Mouse (Mus musculus): ENCODE measurements around the gene Cfap57. TPM values are rescaled to one million over a fixed set of nuclear protein-coding genes. Genes with fewer than 3 reads are reported as not detected.

The Cfap57 gene
- total RNA-seq (2021) = not detected
- long read RNA-seq, experiment 1 = 0 reads
- long read RNA-seq, experiment 2 = 0 reads

DNA sequence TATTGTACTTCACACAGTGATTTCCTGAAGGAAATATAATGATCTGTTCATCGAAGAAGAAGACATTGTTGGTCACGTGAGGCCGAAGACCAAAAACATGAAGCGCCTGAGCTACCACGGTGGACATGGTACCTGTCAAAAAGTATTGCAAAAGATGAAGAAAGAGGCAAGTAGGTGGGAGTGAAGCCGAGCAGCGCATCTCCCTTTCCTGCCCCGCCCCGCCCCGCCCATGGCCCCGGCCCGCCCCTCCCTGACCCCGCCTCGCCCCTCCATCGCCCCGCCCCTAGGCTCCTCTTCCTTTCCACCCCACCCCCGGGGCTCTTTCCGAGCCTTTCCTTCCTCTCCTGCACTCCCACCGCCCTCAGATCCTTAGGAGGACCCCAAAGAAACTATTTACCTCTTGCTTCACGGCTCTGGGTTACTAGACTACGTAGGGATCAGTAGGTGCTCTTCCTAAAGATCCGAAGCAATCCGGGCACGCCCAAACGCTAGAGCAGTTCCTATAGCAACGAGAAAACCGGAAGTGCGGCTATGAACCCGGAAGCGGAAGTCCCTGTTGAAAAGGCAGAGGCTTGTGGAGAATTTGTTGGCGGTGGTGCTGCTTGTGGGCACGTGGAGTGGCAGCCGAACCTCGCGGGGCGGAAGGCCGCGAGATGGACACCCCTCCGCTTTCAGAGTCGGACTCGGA lies at the start of gene Cfap57, which contains the start of gene Ebna1bp2:
TSS of gene Cfap57 (minus strand) at position 499 of the 688 bp plus-strand sequence.
TSS of gene Ebna1bp2 (plus strand) at position 521 of the 688 bp plus-strand sequence.
- Histone ChIP-seq H3K27ac (peak within 1 kb of the TSS; percentile 89), H3K4me3 (peak within 1 kb of the TSS; percentile 77)
- peak; percentile 91 for DNase-seq
- no peak for TF ChIP-seq CTCF (IDR thresholded peaks at IDR 0.05)
- intact Hi-C loops (cut with DNase I) = no loop called here

DNA sequence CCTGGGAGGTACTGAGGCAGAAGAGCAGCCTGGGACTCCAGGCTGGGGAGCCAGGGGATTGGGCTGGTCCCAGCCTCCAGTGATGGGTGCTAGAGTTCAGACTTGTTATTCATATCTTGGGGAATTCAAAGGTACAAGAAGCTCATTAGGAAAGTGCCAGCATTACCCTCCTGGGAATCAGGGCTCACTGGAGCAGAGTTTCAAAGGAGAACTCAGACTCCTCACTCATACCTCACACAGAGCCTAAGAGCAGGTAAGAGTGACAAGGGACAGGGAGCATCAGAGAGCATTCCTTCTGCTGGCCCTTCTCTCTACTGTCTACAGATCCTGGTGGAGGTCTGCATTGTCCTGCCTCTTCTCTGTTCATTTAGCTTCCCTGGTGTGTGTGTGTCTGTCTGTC lies 38.1 kb upstream of the Cfap57 start, which contains the start of gene Olfr62:
TSS of gene Olfr62 (plus strand) at position 301 of the 400 bp plus-strand sequence.
- no peak for DNase-seq
- Histone ChIP-seq H3K27ac (no peak within 1 kb of the TSS), H3K4me3 (no peak within 1 kb of the TSS)
- TF ChIP-seq CTCF (IDR thresholded peaks at IDR 0.05) = no peak
- intact Hi-C loops (cut with DNase I) = no loop called here

GRCm38 (mm10) chr4:118645234-118645633 lies 24.7 kb upstream of the Cfap57 start:
- intact Hi-C loops (cut with DNase I) = loop anchor here (5.0 kb wide), 1 partner anchor 347 kb away; no protein-coding TSS in a partner anchor
- Histone ChIP-seq H3K27ac (no peak overlapping the region), H3K4me3 (no peak overlapping the region)
- peak; percentile 27 for DNase-seq
- peak; percentile 80 for TF ChIP-seq CTCF (IDR thresholded peaks at IDR 0.05)

- intact Hi-C loops (cut with DNase I) = no loop called here
- no peak for TF ChIP-seq CTCF (IDR thresholded peaks at IDR 0.05)
- peak; percentile 41 for DNase-seq
- Histone ChIP-seq H3K4me3 (peak overlapping the region; percentile 13; the same call in 1 of the 2 replicates), H3K27ac (peak overlapping the region; percentile 17; the same call in 1 of the 2 replicates)
Observed at GRCm38 (mm10) chr4:118642346-118643190, 22.0 kb upstream of the Cfap57 start.

GRCm38 (mm10) chr4:118630261-118630660 lies 9.7 kb upstream of the Cfap57 start:
- Histone ChIP-seq H3K4me3 (no peak overlapping the region), H3K27ac (no peak overlapping the region)
- DNase-seq = no peak
- intact Hi-C loops (cut with DNase I) = no loop called here
- TF ChIP-seq CTCF (IDR thresholded peaks at IDR 0.05) = no peak

DNA sequence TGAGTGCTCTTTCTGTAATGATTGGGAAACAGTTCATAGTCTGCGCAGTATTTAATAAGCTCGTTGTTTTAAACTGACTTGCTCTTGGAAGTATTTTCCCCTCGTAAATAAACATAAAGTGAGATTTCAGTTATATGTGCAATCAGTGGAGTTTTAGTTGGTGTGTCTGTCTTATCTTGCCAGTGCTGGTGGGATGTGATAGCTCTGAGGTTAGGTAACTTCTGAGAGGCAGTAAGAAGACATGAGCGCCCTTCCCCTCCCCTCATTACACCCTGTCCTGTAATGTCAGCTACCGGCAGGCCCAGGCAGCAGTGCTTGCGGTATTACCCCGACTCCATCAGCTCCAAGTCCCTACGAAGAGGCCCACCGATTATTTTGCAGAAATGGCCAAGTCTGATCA lies 1.2 kb upstream of the Cfap57 start:
- intact Hi-C loops (cut with DNase I) = no loop called here
- no peak overlapping the region for H3K27ac ChIP-seq
- no peak for DNase-seq
- no peak for TF ChIP-seq CTCF (IDR thresholded peaks at IDR 0.05)
- peak overlapping the region; percentile 77 for H3K4me3 ChIP-seq

- intact Hi-C loops (cut with DNase I) = no loop called here
- DNase-seq = no peak
- peak overlapping the region; percentile 77 for H3K4me3 ChIP-seq
- TF ChIP-seq CTCF (IDR thresholded peaks at IDR 0.05) = no peak
- peak overlapping the region; percentile 89 for H3K27ac ChIP-seq
Observed at GRCm38 (mm10) chr4:118620967-118621320, 367 bp upstream of the Cfap57 start.

DNA sequence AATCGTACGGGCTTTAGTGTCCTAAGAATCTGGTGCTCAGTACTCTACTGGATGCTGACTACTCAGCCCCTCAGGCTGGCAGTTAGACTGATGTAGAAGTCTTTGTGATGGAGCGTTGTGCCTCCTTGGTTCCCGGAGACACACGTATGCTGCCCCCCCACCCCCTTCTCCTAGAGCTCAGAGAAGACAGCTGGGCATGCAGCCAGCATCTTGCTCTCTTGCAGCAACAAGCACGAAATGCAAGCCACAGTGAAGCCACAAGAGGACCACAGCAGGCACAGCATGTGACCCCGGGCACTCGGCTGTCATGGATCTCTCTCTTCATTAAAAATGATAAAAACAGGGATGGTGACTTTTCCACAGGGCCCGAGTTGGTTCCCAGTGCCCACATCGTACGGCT lies 5.2 kb downstream of the Cfap57 start:
- intact Hi-C loops (cut with DNase I) = no loop called here
- no peak overlapping the region for H3K4me3 ChIP-seq
- DNase-seq = no peak
- no peak for TF ChIP-seq CTCF (IDR thresholded peaks at IDR 0.05)
- H3K27ac ChIP-seq = no peak overlapping the region

DNA sequence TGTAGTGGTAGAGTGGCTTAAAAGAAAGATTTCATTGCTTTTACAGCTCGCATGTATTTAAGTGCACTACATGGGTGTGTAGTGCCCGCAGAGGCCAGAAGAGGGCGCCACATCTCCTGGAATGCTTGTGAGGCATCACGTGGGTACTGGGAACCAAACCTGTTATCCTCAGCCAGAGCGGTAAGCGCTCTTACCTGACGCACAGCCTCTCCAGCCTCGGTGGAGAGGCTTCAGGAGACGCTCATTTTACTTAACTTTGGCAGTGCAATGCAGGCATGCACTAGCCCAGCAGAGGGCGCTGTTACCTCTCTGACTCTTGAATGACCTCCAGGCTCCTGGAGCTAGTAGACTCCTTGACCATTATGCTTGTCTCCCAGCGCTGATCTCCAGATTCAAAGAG lies 8.0 kb downstream of the Cfap57 start:
- Histone ChIP-seq H3K4me3 (no peak overlapping the region), H3K27ac (no peak overlapping the region)
- DNase-seq = peak; percentile 32
- peak; percentile 55 for TF ChIP-seq CTCF (IDR thresholded peaks at IDR 0.05)
- intact Hi-C loops (cut with DNase I) = no loop called here

- DNase-seq = no peak
- H3K4me3 ChIP-seq = no peak overlapping the region
- H3K27ac ChIP-seq = no peak overlapping the region
- intact Hi-C loops (cut with DNase I) = no loop called here
- TF ChIP-seq CTCF (IDR thresholded peaks at IDR 0.05) = no peak
Observed at GRCm38 (mm10) chr4:118609836-118610235, 10.7 kb downstream of the Cfap57 start.

GRCm38 (mm10) chr4:118604065-118604464 lies 16.5 kb downstream of the Cfap57 start:
- no peak for TF ChIP-seq CTCF (IDR thresholded peaks at IDR 0.05)
- H3K4me3 ChIP-seq = no peak overlapping the region
- DNase-seq = no peak
- no peak overlapping the region for H3K27ac ChIP-seq
- intact Hi-C loops (cut with DNase I) = no loop called here

- TF ChIP-seq CTCF (IDR thresholded peaks at IDR 0.05) = no peak
- Histone ChIP-seq H3K27ac (no peak overlapping the region), H3K4me3 (no peak overlapping the region)
- intact Hi-C loops (cut with DNase I) = no loop called here
- DNase-seq = no peak
Observed at GRCm38 (mm10) chr4:118589733-118590130, 30.8 kb downstream of the Cfap57 start.

All from gastrocnemius, adult 2 months (tissue).